Mouse (Mus musculus) lung, postnatal 0 days (tissue): ENCODE results near the gene Pbx3. TPM values are rescaled to one million over a fixed set of nuclear protein-coding genes. Genes with fewer than 3 reads are reported as not detected.

ENCODE experiments used
- ATAC-seq: fragments of 200-750 bp; cut with Nextera tagmentation; 2 replicates; pipeline ENCODE4 v1.8.0; 2017; ENCODE audit warnings: moderate library complexity
- DNase-seq: peaks from one replicate; pipeline ENCODE4 v3.0.0-alpha.2; 2016; ENCODE audit warnings: low spot score
- H3K27ac ChIP-seq: fragments of 300-500 bp; sonication (generic); 2 replicates; pipeline ENCODE4 v1.5.1; 2014; ENCODE audit warnings: antibody characterized with exemption, mild to moderate bottlenecking, low read length, mixed read lengths
- H3K27me3 ChIP-seq: fragments of 300-500 bp; sonication (generic); replicated peaks from 2 replicates; pipeline ENCODE4 v1.6.1; 2014; ENCODE audit warnings: low read length, mixed read lengths; ENCODE audit not compliant: insufficient read depth
- H3K36me3 ChIP-seq: fragments of 300-500 bp; sonication (generic); 2 replicates; pipeline ENCODE4 v1.6.1; 2014; ENCODE audit warnings: low read length, mixed read lengths; ENCODE audit not compliant: insufficient read depth
- H3K4me1 ChIP-seq: fragments of 300-500 bp; sonication (generic); 2 replicates; pipeline ENCODE4 v1.6.1; 2014; ENCODE audit warnings: antibody characterized with exemption, low read depth, low read length, mixed read lengths; ENCODE audit not compliant: insufficient read depth
- H3K4me2 ChIP-seq: fragments of 300-500 bp; sonication (generic); replicated peaks from 2 replicates; pipeline ENCODE4 v1.6.1; 2014; ENCODE audit warnings: low read depth, mild to moderate bottlenecking, low read length, moderate library complexity, mixed read lengths
- H3K4me3 ChIP-seq: fragments of 300-500 bp; sonication (generic); 2 replicates; pipeline ENCODE4 v1.5.1; 2014; ENCODE audit warnings: low read depth, low read length
- H3K9ac ChIP-seq: fragments of 300-500 bp; sonication (generic); replicated peaks from 2 replicates; pipeline ENCODE4 v1.6.1; 2014; ENCODE audit warnings: low read depth, mild to moderate bottlenecking
- H3K9me3 ChIP-seq: fragments of 300-500 bp; sonication (generic); 2 replicates; pipeline ENCODE4 v1.6.1; 2016; ENCODE audit warnings: low read length, mixed read lengths
- CTCF ChIP-seq: IDR thresholded peaks from 2 replicates; pipeline ENCODE4 v1.5.1; 2016; ENCODE audit warnings: antibody characterized with exemption, mild to moderate bottlenecking
- EP300 ChIP-seq: IDR thresholded peaks from 2 replicates; pipeline ENCODE4 v1.6.1; 2016; ENCODE audit warnings: antibody characterized with exemption, mild to moderate bottlenecking, control low read depth
- WGBS: fragments of 180-500 bp; shearing (Covaris S2); extraction: QIAGEN DNeasy Blood & Tissue Kit; methylation state at CpG from one replicate; pipeline ENCODE4 v1.1.7; 2014; 5-methylcytosine and 5-hydroxymethylcytosine counted together
- polyA plus RNA-seq: library from polyadenylated mRNA; unstranded; fragments of >200 nt; fragmentation: Nextera tagmentation; extraction: Ambion mirVana; gene quantifications from 2 replicates; pipeline ENCODE4 v1.2.1, GENCODE M21; 2015

Pbx3 gene
- polyA plus RNA-seq, 1 experiment from 2014 or later: 16.2 TPM

DNA sequence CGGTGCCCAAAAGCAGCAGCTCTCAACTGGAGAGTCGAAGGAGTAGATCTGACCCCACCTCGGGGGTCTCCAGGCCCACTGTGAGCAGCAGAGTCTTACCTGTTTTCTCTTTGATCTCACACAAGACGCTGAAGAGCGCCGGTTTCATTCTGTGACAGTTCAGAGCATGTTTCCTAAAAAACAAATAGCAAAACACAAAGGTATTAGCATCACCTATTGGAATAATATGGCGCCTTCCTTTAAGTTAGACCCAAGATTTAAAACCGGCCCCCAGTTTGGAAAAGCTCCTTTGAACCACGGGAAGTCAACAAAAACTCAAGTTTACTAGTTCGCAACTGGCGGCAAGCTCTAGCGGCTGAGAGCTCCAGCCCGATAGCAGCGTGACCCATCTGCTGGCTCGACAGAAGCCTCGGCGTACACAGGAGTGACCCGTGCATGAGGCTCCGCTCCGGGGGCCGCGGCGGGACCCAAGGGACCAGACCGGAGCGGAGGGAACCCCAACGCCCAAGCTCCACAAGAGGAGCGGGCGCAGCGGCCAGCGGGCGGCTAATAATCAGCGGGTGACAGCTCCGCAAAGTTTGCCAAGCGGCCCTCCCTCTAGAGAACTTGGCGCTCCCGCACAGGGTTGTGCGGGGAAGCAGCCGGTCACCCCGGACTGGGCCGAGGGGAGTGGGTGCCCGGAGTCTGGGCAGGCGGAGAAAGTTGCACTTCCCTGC, 2.1 kb downstream of the Pbx3 start:
- Histone ChIP-seq H3K4me3 (peak overlapping the region; percentile 94), H3K4me1 (no peaks in the 10 kb centered on the region), H3K9me3 (no peaks in the 10 kb centered on the region), H3K27me3 (no peaks in the 10 kb centered on the region), H3K36me3 (no peaks in the 10 kb centered on the region), H3K4me2 (peak overlapping the region; percentile 98), H3K9ac (peak overlapping the region; percentile 81), H3K27ac (peak overlapping the region; percentile 98)
- DNase-seq: peak; percentile 53
- under 1% methylated on average over 41 of the region's 42 CpGs for WGBS
- TF ChIP-seq CTCF (no peak), EP300 (no peak)
- no peak for ATAC-seq

DNA sequence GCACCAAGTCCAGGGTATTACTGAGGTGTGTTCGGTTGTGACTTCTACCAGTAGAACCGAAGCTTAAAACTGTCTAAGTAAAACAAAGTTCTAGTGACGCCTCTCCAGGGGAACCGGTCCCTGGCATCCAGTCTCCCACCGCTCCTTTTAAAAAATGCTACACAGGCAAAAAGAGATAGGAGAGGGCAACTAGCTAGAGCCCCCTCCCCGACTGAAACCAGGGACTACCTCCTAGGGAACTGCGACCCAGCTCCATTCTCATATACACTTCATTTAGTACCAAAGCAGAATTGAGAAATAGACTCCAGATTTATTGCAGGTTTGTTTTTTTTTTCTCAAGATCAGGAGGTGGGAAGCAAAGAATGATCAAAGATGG, 2.6 kb downstream of the Pbx3 start:
- peak overlapping the region; percentile 94 for H3K4me3 ChIP-seq
- no peaks in the 10 kb centered on the region for H3K27me3 ChIP-seq
- H3K9me3 ChIP-seq: no peaks in the 10 kb centered on the region
- H3K36me3 ChIP-seq: no peaks in the 10 kb centered on the region
- no peak overlapping the region; the same call in 1 of the 2 replicates for H3K27ac ChIP-seq
- ATAC-seq (no peak), DNase-seq (peak; percentile 21)
- H3K4me2 ChIP-seq: peak overlapping the region; percentile 98
- WGBS: 13% methylated on average over 7 of the region's 7 CpGs
- no peak for TF ChIP-seq EP300
- TF ChIP-seq CTCF: no peak
- H3K4me1 ChIP-seq: no peaks in the 10 kb centered on the region
- H3K9ac ChIP-seq: no peak overlapping the region; the same call in 1 of the 2 replicates

DNA sequence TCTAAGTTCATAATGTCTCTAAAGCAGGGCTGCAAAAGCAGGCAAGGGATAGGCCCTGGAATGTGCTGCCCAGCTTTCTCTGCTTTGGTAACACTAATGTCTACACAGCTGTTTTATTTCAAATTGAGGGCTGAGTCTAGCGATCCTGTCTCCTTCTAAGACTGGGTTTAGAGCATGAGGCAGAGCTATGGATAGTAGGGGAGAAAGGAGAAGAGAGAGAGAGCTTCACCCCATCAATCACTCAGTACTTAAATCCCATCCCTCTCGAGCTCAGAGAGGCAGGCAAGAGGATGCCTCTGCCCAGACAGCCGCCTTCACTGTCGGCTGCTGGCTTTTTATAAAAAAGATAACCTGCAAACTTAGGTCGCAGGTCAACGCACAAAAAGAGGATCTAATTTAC, 4.5 kb downstream of the Pbx3 start:
- H3K27ac ChIP-seq: 0 out of 2 replicates have a peak overlapping the region, but pooled peaks have one; percentile 3
- peak; percentile 61 for DNase-seq
- H3K9ac ChIP-seq: no peak overlapping the region
- no peaks in the 10 kb centered on the region for H3K4me1 ChIP-seq
- no peaks in the 10 kb centered on the region for H3K9me3 ChIP-seq
- WGBS: 23% methylated on average over 6 of the region's 6 CpGs
- H3K4me3 ChIP-seq: no peak overlapping the region
- ATAC-seq: no peak
- TF ChIP-seq CTCF: no peak
- no peak for TF ChIP-seq EP300
- no peaks in the 10 kb centered on the region for H3K36me3 ChIP-seq
- H3K4me2 ChIP-seq: peak overlapping the region; percentile 34; the same call in 1 of the 2 replicates
- no peaks in the 10 kb centered on the region for H3K27me3 ChIP-seq

DNA sequence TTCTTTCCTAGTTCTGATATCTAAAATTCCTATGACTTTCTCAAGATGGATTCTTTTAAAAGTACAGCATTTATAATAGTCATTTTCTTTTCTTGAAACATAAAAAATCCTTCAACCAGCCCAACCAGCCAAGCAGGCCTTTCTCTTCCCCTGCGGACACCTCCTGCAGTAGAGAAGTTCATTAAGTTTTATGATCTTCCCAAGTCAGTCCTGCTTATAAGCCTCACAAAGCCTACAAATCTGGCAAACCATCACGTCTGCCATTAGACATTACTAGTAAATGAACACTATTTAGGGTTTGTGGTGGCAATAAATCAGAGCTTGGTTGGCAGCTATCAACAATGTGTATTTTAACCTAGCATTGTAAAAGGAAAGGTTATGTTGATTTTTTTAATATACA, 5.9 kb downstream of the Pbx3 start:
- H3K4me2 ChIP-seq: no peak overlapping the region
- TF ChIP-seq CTCF: no peak
- no peak for TF ChIP-seq EP300
- DNase-seq (no peak), ATAC-seq (no peak)
- H3K4me3 ChIP-seq: no peak overlapping the region
- no peaks in the 10 kb centered on the region for H3K9me3 ChIP-seq
- WGBS: 76% methylated on average over 2 of the region's 2 CpGs
- no peaks in the 10 kb centered on the region for H3K27me3 ChIP-seq
- H3K27ac ChIP-seq: no peak overlapping the region
- H3K9ac ChIP-seq: no peak overlapping the region
- no peaks in the 10 kb centered on the region for H3K4me1 ChIP-seq
- no peaks in the 10 kb centered on the region for H3K36me3 ChIP-seq

DNA sequence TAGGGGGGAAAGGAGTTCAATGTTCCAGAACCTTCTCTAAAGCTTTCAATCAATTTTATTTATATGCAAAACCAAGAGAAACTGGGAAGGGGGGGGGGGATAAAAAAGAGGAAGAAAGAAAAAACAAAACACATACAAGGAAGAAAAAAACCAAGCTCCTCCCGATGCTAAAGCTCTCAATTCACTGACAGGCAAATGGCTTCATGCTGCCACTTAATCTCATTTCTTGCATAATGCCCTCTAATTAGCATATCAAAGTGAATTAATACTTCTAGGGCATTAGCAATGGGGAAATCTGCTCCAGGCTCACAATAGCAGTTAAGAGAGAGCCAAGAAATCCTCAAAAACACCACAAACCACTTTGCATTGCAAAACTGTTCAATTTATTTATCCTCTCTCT, 9.3 kb downstream of the Pbx3 start:
- DNase-seq (peak; percentile 73), ATAC-seq (peak; percentile 40; the same call in 1 of the 2 replicates)
- H3K9ac ChIP-seq: no peak overlapping the region
- no peak overlapping the region for H3K27ac ChIP-seq
- no peaks in the 10 kb centered on the region for H3K27me3 ChIP-seq
- WGBS: 13% methylated on average over 1 of the region's 1 CpGs
- no peaks in the 10 kb centered on the region for H3K36me3 ChIP-seq
- no peaks in the 10 kb centered on the region for H3K9me3 ChIP-seq
- TF ChIP-seq CTCF (no peak), EP300 (0 out of 2 replicates have a peak, but pooled peaks have one; percentile 12)
- H3K4me2 ChIP-seq: no peak overlapping the region
- no peaks in the 10 kb centered on the region for H3K4me1 ChIP-seq
- no peak overlapping the region for H3K4me3 ChIP-seq

DNA sequence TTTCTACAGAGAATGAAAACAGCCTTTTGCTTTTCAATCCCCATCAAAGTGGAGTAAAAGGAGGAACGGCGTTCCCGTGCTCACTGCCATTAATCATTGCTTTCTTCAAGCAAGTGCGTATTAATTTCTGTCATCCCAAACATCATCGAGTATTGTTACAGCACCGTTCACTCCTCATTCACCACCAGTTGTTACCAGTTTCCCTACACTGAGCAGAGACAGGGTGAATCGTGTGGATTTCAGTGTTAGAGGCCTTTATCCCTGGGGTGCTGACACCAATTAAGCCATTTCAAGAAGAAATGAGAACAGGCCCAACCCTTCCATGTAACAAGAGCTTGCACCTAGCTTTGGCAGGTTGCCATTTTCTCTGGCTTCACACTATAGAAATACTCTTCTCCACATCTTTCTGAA, 17.1 kb downstream of the Pbx3 start:
- ATAC-seq (no peak), DNase-seq (peak; percentile 32)
- H3K27ac ChIP-seq: no peak overlapping the region
- H3K4me3 ChIP-seq: no peak overlapping the region
- H3K9me3 ChIP-seq: no peaks in the 10 kb centered on the region
- WGBS: 58% methylated on average over 7 of the region's 7 CpGs
- H3K9ac ChIP-seq: no peak overlapping the region
- H3K27me3 ChIP-seq: no peaks in the 10 kb centered on the region
- no peaks in the 10 kb centered on the region for H3K4me1 ChIP-seq
- H3K4me2 ChIP-seq: no peak overlapping the region
- no peaks in the 10 kb centered on the region for H3K36me3 ChIP-seq
- TF ChIP-seq CTCF (no peak), EP300 (no peak)
